Mouse (Mus musculus) kidney, postnatal 36 days (tissue): ENCODE results near the gene Ptprj.
"Not testable (repeated sequence)": the region's sequence is repeated elsewhere in the genome, so short reads cannot be mapped to it uniquely, and the experiment has no call there.

Source experiments
- DNase-seq, 2 experiments: peaks; one replicate each; pipeline ENCODE4 v3.0.0; 2021 to 2022; ENCODE audit warnings: mixed read lengths in 2 of 2

The Ptprj gene

GRCm38 (mm10) chr2:90577451-90578279, 2.8 kb downstream of the Ptprj start:
- DNase-seq: no peak

DNA sequence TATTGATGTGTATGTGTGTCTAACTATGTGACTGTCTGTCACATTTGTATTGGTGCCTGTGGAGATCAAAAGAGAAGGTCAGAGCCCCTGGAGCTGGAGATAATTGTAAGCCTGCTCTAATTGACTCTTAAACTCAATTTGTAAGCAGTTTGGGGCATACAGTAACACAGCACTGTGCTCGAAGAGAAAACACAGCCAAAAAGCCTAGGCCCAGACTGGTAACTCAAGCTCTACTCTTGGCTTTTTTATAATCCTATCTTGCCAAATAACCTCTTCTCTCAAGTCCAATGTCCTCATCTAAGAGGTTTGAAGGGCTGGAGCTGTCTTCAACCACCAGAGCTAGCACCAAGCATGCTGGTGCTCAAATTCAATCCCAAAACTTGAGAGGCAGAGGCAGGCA, 3.5 kb downstream of the Ptprj start:
- DNase-seq: peak in 1 of 2 experiments; percentile 42

- DNase-seq: no peak
Measured at GRCm38 (mm10) chr2:90576411-90576810, 4.0 kb downstream of the Ptprj start.

DNA sequence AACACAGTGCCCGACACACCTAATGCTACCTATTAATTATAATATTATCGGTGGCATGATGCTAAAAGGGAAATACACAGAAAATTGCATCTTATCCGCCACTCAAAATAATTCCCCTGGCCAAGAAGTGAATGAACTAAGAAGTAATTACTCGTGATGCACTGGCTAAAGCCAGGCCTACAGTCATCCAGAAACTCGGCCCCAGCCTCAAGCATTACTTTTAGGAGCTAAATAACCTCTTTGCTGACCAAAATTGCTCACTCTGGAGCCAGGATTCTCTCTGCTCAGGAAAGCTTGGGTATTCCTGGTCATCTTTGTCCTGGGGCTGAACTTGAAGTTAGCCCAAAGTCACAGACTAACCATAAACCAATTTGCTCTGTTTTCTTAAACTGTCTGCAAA, 4.7 kb downstream of the Ptprj start:
- DNase-seq: no peak

- DNase-seq: no peak
Measured at GRCm38 (mm10) chr2:90575116-90575515, 5.3 kb downstream of the Ptprj start.

DNA sequence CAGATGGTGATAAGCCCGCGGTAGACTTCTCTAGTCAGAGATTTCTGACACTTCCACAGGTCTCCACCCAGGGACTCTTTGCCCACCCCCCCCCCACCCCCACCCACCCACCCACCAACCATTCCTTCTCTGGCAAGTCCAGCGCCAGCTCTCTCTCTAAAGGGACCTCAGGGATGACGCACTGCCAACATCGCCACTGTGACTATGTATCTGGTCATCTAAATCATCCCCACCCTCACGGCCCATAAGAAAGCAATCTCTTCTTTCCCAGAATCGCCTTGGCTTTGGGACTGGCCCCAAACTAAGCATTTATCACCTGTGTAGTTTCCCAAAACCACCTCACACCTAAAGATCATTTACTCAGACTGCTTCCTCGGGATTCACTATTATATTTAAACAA, 5.9 kb downstream of the Ptprj start:
- no peak for DNase-seq

DNA sequence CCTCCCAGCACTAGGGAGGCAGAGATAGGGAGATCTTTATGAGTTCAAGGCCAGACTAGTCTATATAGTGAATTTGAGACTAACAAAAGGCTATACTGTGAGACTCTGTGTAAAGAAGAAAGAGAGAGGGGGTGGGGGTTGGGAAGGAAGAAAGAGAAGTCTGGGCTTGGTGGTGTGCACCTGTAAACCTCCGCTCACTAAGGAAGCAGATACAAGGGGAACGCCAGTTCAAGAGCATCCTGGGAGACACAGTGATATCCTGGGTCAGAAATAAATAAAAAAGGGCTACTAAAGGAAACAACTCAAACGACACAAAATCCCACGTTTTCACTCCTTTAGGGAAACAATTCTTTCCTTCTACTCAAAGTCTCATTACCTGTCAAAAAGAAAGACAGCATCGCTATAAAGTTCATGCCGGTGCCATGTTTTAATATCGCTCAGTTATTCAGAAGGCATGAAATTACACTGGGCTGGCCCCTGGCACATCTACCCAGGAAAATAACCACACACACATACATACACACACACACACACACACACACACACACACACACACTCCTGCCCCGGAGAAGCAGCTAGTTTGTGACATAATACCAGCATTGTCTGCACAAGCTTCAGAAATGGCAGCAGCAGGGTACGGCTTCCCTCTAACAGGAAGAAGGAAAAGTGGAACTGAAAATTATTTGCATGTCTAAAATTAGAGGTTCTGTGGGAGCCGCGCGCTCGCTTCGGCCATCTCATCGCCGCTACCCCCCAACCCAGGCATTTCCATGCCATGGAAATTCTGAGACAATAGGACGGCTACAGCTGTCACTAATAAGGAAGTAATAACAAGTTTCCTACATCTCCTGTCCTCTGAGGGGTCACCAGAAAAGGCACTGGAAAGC, 6.6 kb downstream of the Ptprj start:
- DNase-seq: no peak

- DNase-seq: no peak
Measured at GRCm38 (mm10) chr2:90572126-90572525, 8.3 kb downstream of the Ptprj start.

GRCm38 (mm10) chr2:90571399-90571798, 9.0 kb downstream of the Ptprj start:
- DNase-seq: not testable (repeated sequence)

DNA sequence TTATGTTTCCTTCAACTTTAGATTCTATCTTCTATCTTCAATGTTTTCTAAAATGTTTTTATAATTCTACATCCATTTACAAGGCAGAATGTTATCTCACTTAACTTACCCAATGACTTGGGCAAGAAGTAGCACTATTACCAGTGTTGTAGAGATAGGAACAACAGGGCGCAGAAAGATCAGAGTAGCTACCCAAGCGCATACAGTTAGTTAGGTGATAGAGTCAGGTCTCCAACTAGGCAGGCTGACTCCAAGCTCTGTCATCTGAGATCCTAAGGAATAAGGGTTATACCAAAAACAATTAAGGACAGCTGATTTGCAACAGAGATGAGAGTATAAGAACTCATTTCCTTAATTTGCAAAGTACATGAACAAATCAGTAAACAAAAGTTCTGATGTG, 9.6 kb downstream of the Ptprj start:
- DNase-seq: no peak

- no peak for DNase-seq
Measured at GRCm38 (mm10) chr2:90570216-90570615, 10.2 kb downstream of the Ptprj start.

- peak; percentile 55 to 59 for DNase-seq
Measured at GRCm38 (mm10) chr2:90568961-90569481, 11.4 kb downstream of the Ptprj start.

GRCm38 (mm10) chr2:90568091-90568490, 12.4 kb downstream of the Ptprj start:
- no peak for DNase-seq

DNA sequence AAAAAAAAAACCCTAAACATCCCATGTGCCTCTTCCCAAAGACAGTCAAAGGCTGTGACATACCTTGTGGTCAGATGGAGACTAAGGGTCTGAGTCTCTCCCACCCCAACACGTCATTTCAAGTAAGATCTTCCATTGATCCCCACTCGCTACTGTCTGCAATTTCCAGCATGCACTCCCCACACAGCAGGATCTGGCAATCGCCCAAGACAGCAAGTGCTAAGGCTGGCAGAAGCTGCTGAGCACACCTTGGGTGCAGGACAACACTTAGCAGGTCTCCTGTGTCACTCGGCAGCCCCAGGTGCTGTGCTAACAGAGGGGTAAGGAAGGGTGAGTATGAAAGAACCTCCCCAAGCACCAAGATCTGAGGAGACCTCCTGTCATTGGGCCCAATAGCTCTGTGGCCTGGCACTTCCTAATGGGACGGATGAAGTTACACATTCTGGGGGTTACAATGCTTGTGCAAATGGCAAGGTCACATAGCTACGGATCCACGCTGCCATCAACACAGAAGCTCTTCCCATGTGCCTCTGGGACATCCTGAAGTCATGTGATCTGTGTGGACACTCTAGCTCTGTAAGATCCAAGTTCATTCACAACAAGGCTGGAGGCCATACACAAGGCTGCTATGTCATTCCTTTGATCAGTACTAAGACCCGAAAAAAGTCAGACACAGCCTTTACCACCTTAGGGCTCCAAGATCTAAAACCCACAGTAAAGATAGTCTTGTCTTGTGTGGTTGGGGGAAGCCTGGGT, 13.5 kb downstream of the Ptprj start:
- DNase-seq: peak; percentile 78 to 87

GRCm38 (mm10) chr2:90566046-90566445, 14.4 kb downstream of the Ptprj start:
- peak; percentile 53 to 62 for DNase-seq

DNA sequence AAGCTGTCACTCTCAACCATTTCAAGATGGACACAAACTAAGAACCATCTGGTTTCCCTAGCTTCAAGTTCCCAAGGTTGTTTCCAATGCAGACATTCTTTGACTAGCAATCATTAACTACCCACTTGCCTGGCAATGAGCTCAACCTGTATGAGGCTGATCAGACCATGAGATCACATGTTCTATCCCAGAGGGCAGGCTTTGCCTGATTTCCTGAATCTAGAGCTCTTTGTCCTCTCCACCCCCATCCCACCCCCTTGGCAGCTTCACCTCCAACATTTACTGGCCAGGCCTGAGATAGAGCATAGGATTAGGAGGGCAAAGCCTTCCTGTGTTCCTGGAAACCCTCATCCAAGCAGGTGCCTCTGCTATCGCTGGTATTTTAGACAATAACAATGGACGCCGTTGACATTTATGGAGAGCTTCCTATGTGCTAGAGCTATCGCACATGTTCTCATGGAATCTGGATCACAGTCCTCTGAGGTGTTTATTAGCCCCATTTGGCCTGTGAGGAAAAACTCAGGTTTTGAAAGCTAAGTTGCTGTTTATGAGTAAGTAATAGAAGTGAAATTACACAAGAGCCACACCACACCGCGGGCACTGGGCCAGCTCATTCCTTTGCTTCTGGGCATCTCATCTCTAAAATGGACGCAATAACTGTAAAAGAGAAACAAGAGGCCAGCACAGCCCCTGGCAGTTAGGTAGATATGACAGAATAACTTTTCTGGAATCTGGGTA, 15.1 kb downstream of the Ptprj start:
- peak; percentile 81 to 95 for DNase-seq

GRCm38 (mm10) chr2:90564552-90564951, 15.9 kb downstream of the Ptprj start:
- no peak for DNase-seq

DNA sequence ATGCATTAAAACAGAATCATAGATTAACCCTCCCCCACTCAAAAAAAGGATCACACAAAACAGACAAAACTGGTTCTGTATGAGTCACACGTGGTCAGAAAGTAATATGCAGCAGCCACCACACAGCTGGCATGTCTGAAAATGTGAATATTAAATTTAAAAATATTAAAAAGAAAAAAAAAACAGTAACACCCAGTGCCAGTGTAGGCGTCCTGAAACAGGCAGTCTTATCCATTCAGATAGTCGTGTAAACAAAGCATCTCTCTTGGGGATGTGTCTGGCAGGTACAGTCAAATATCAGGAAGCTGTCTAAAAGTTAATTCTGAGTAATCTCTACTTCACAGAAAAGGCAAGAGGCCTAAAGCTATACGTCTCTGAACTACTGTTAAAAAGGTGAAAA, 17.3 kb downstream of the Ptprj start:
- DNase-seq: no peak

DNA sequence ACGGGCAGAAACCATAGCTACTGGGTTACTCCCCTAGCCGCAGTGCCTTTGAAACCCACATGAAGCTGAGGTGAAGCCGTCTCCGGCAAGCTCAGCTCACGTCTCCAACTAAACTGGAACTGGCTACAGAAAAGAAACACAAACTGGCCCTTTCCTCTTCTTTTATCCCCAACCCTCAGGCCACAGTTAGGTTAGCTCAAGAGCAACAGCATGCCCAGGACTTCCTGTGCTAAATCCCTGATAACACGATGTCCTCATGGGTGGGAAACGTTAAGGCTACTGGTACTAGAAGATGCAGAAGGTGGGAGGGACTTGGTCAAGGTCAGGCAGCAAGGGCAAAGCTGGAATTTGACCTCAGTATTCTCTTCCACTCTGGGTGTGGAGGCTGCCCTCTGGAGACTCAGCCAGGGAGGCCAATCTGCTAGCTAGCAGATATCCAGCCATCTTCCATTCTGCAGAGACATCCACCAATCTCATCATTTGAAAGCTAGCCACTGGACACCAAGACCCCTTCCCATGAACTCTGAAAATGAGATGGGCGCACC, 18.2 kb downstream of the Ptprj start:
- DNase-seq: peak; percentile 53 to 58

DNA sequence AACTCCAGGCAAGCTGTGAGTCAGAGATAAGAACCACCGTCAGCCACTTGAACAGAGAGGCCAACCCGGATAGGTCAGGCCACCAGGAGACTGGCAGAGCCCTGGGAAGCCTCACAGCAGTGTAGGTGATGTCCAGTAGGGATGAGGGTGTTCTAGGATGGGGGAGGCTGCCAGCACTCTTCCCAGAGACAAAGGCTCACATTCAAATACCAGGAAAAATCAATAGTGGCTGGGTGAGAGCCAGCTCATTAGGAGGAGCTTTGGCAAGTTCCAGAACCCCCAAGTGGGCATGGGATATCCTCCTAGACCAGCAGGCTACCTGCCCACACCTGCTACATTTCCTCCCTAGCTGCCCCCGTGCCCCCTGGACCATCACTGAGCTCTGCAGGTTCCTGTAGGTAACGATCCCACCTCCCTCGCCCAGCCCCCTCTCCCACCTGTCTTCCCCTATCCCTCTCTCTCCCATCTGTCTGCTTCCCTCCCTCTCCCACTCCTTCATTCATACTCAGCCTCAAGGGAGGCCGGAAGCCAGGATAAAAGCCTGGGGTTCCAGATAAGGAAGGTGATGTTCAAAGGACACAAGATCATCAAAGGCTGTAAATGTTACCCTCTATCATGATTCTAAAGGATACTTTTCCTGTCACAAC, 20.1 kb downstream of the Ptprj start:
- DNase-seq: no peak

GRCm38 (mm10) chr2:90559688-90560196, 20.7 kb downstream of the Ptprj start:
- DNase-seq: no peak
